Mouse (Mus musculus): Measurements from ENCODE around the gene Cyp11a1. TPM values are rescaled to one million over a fixed set of nuclear protein-coding genes. Genes with fewer than 3 reads are reported as not detected.
A peak's percentile ranks its signal among the peaks of the same experiment; 100 is the strongest.

The Cyp11a1 gene
- polyA plus RNA-seq, 1 experiment = 8.3 TPM

GRCm38 (mm10) chr9:58048621-58049020, 42.4 kb downstream of the Cyp11a1 start:
- H3K27ac ChIP-seq (ENCODE audit: insufficient read depth, low read length) = no peak overlapping the region
- no peak overlapping the region for H3K4me3 ChIP-seq (ENCODE audit: insufficient read depth, low read length)
- TF ChIP-seq CTCF (IDR thresholded peaks at IDR 0.05; ENCODE audit: extremely low read depth, insufficient read depth, low read length) (no peak), POLR2A (IDR thresholded peaks at IDR 0.05; ENCODE audit: extremely low read depth, insufficient read depth, low read length) (no peak)
- peaks cover 2% of the 10 kb centered on the region; the same call in 1 of the 2 replicates for H3K4me1 ChIP-seq (ENCODE audit: control insufficient read depth, insufficient read depth, low read length)

- TF ChIP-seq POLR2A (IDR thresholded peaks at IDR 0.05; ENCODE audit: extremely low read depth, insufficient read depth, low read length) (no peak), CTCF (IDR thresholded peaks at IDR 0.05; ENCODE audit: extremely low read depth, insufficient read depth, low read length) (no peak)
Observed at GRCm38 (mm10) chr9:58049186-58049585, 43.0 kb downstream of the Cyp11a1 start.

GRCm38 (mm10) chr9:58049861-58050260, 43.6 kb downstream of the Cyp11a1 start:
- no peak overlapping the region for H3K4me3 ChIP-seq (ENCODE audit: insufficient read depth, low read length)
- TF ChIP-seq CTCF (IDR thresholded peaks at IDR 0.05; ENCODE audit: extremely low read depth, insufficient read depth, low read length) (no peak), POLR2A (IDR thresholded peaks at IDR 0.05; ENCODE audit: extremely low read depth, insufficient read depth, low read length) (no peak)
- H3K27ac ChIP-seq (ENCODE audit: insufficient read depth, low read length) = no peak overlapping the region
- peaks cover 3% of the 10 kb centered on the region; the same call in 1 of the 2 replicates for H3K4me1 ChIP-seq (ENCODE audit: control insufficient read depth, insufficient read depth, low read length)

More at GRCm38 (mm10) chr9:58049186-58049585, 43.0 kb downstream of the Cyp11a1 start:
- Histone ChIP-seq H3K27ac (ENCODE audit: insufficient read depth, low read length) (no peak overlapping the region), H3K4me1 (ENCODE audit: control insufficient read depth, insufficient read depth, low read length) (peaks cover 3% of the 10 kb centered on the region; the same call in 1 of the 2 replicates), H3K4me3 (ENCODE audit: insufficient read depth, low read length) (no peak overlapping the region)

- no peak overlapping the region for H3K4me3 ChIP-seq (ENCODE audit: insufficient read depth, low read length)
- H3K27ac ChIP-seq (ENCODE audit: insufficient read depth, low read length) = no peak overlapping the region
- H3K4me1 ChIP-seq (ENCODE audit: control insufficient read depth, insufficient read depth, low read length) = peaks cover 3% of the 10 kb centered on the region; the same call in 1 of the 2 replicates
- no peak for TF ChIP-seq POLR2A (IDR thresholded peaks at IDR 0.05; ENCODE audit: extremely low read depth, insufficient read depth, low read length)
- peak; percentile 52; the same call in 1 of the 2 replicates for TF ChIP-seq CTCF (IDR thresholded peaks at IDR 0.05; ENCODE audit: extremely low read depth, insufficient read depth, low read length)
Observed at GRCm38 (mm10) chr9:58051937-58052336, 45.7 kb downstream of the Cyp11a1 start.

- Histone ChIP-seq H3K27ac (ENCODE audit: insufficient read depth, low read length) (no peak overlapping the region), H3K4me1 (ENCODE audit: control insufficient read depth, insufficient read depth, low read length) (peaks cover 3% of the 10 kb centered on the region; the same call in 1 of the 2 replicates), H3K4me3 (ENCODE audit: insufficient read depth, low read length) (no peak overlapping the region)
- TF ChIP-seq POLR2A (IDR thresholded peaks at IDR 0.05; ENCODE audit: extremely low read depth, insufficient read depth, low read length) (no peak), CTCF (IDR thresholded peaks at IDR 0.05; ENCODE audit: extremely low read depth, insufficient read depth, low read length) (peak; percentile 81)
Observed at GRCm38 (mm10) chr9:58053102-58053501, 46.9 kb downstream of the Cyp11a1 start.

- Histone ChIP-seq H3K27ac (ENCODE audit: insufficient read depth, low read length) (no peak overlapping the region), H3K4me3 (ENCODE audit: insufficient read depth, low read length) (no peak overlapping the region)
Observed at GRCm38 (mm10) chr9:58053544-58053943, 47.3 kb downstream of the Cyp11a1 start.

GRCm38 (mm10) chr9:58054032-58054431, 47.8 kb downstream of the Cyp11a1 start:
- TF ChIP-seq POLR2A (IDR thresholded peaks at IDR 0.05; ENCODE audit: extremely low read depth, insufficient read depth, low read length) (no peak), CTCF (IDR thresholded peaks at IDR 0.05; ENCODE audit: extremely low read depth, insufficient read depth, low read length) (no peak)
- Histone ChIP-seq H3K4me1 (ENCODE audit: control insufficient read depth, insufficient read depth, low read length) (peaks cover 3% of the 10 kb centered on the region; the same call in 1 of the 2 replicates), H3K4me3 (ENCODE audit: insufficient read depth, low read length) (no peak overlapping the region), H3K27ac (ENCODE audit: insufficient read depth, low read length) (no peak overlapping the region)

More at GRCm38 (mm10) chr9:58053544-58053943, 47.3 kb downstream of the Cyp11a1 start:
- H3K4me1 ChIP-seq (ENCODE audit: control insufficient read depth, insufficient read depth, low read length) = peaks cover 3% of the 10 kb centered on the region; the same call in 1 of the 2 replicates
- TF ChIP-seq POLR2A (IDR thresholded peaks at IDR 0.05; ENCODE audit: extremely low read depth, insufficient read depth, low read length) (no peak), CTCF (IDR thresholded peaks at IDR 0.05; ENCODE audit: extremely low read depth, insufficient read depth, low read length) (no peak)

- no peak for TF ChIP-seq POLR2A (IDR thresholded peaks at IDR 0.05; ENCODE audit: extremely low read depth, insufficient read depth, low read length)
- TF ChIP-seq CTCF (IDR thresholded peaks at IDR 0.05; ENCODE audit: extremely low read depth, insufficient read depth, low read length) = no peak
- 0 out of 2 replicates have a peak, but pooled peaks cover 4% of the 10 kb centered on the region for H3K4me1 ChIP-seq (ENCODE audit: control insufficient read depth, insufficient read depth, low read length)
- H3K4me3 ChIP-seq (ENCODE audit: insufficient read depth, low read length) = no peak overlapping the region
- H3K27ac ChIP-seq (ENCODE audit: insufficient read depth, low read length) = no peak overlapping the region
Observed at GRCm38 (mm10) chr9:58055666-58056065, 49.5 kb downstream of the Cyp11a1 start.

- TF ChIP-seq CTCF (IDR thresholded peaks at IDR 0.05; ENCODE audit: extremely low read depth, insufficient read depth, low read length) = no peak
- no peak for TF ChIP-seq POLR2A (IDR thresholded peaks at IDR 0.05; ENCODE audit: extremely low read depth, insufficient read depth, low read length)
- Histone ChIP-seq H3K4me1 (ENCODE audit: control insufficient read depth, insufficient read depth, low read length) (0 out of 2 replicates have a peak, but pooled peaks cover 2% of the 10 kb centered on the region), H3K27ac (ENCODE audit: insufficient read depth, low read length) (no peak overlapping the region), H3K4me3 (ENCODE audit: insufficient read depth, low read length) (no peak overlapping the region)
Observed at GRCm38 (mm10) chr9:58059920-58060319, 53.7 kb downstream of the Cyp11a1 start.
